Mouse (Mus musculus) heart, embryonic 16.5 days (tissue): Measurements from ENCODE around the gene Myo18a. TPM values are rescaled to one million over a fixed set of nuclear protein-coding genes. Genes with fewer than 3 reads are reported as not detected.
A peak's percentile ranks its signal among the peaks of the same experiment; 100 is the strongest.

Experiments
- ATAC-seq: fragments of 200-750 bp; cut with Nextera tagmentation; replicated peaks from 2 replicates; pipeline ENCODE4 v1.8.0; 2017; ENCODE audit warnings: moderate number of reproducible peaks; ENCODE audit not compliant: insufficient read depth, low FRiP score; ENCODE audit errors: extremely low read depth
- H3K27ac ChIP-seq: fragments of 300-500 bp; sonication (generic); 2 replicates; pipeline ENCODE4 v1.5.1; 2014; ENCODE audit warnings: mild to moderate bottlenecking, low read length, control low read depth, moderate library complexity
- H3K27me3 ChIP-seq: fragments of 300-500 bp; sonication (generic); 2 replicates; pipeline ENCODE4 v1.6.1; 2014; ENCODE audit warnings: low read length, mixed read lengths; ENCODE audit not compliant: control insufficient read depth, insufficient read depth
- H3K36me3 ChIP-seq: fragments of 300-500 bp; sonication (generic); 2 replicates; pipeline ENCODE4 v1.6.1; 2014; ENCODE audit not compliant: control insufficient read depth, insufficient read depth
- H3K4me1 ChIP-seq: fragments of 300-500 bp; sonication (generic); 2 replicates; pipeline ENCODE4 v1.6.1; 2014; ENCODE audit warnings: low read length, mixed read lengths; ENCODE audit not compliant: control insufficient read depth, insufficient read depth
- H3K4me2 ChIP-seq: fragments of 300-500 bp; sonication (generic); 2 replicates; pipeline ENCODE4 v1.6.1; 2014; ENCODE audit warnings: low read depth, mild to moderate bottlenecking, control low read depth, low read length
- H3K4me3 ChIP-seq: fragments of 300-500 bp; sonication (generic); 2 replicates; pipeline ENCODE4 v1.5.1; 2014; ENCODE audit warnings: mild to moderate bottlenecking, control low read depth, low read length
- H3K9ac ChIP-seq: fragments of 300-500 bp; sonication (generic); 2 replicates; pipeline ENCODE4 v1.6.1; 2014; ENCODE audit warnings: low read length, control low read depth
- H3K9me3 ChIP-seq: fragments of 300-500 bp; sonication (generic); replicated peaks from 2 replicates; pipeline ENCODE4 v1.6.1; 2016; ENCODE audit warnings: low read length; ENCODE audit not compliant: control insufficient read depth
- WGBS: fragments of 180-500 bp; shearing (Covaris S2); extraction: QIAGEN DNeasy Blood & Tissue Kit; methylation state at CpG from one replicate; pipeline ENCODE4 v1.1.7; 2014; 5-methylcytosine and 5-hydroxymethylcytosine counted together
- polyA plus RNA-seq: library from polyadenylated mRNA; unstranded; fragments of >200 nt; fragmentation: Nextera tagmentation; extraction: Ambion mirVana; gene quantifications from 2 replicates; pipeline ENCODE4 v1.2.1, GENCODE M21; 2015

Gene Myo18a
- polyA plus RNA-seq, 1 experiment from 2014 or later: 104 TPM

- Histone ChIP-seq H3K9ac (no peak overlapping the region), H3K36me3 (peaks cover 67% of the 10 kb centered on the region), H3K27ac (no peak overlapping the region), H3K4me3 (no peak overlapping the region), H3K4me1 (peaks cover 17% of the 10 kb centered on the region), H3K4me2 (no peak overlapping the region), H3K27me3 (no peaks in the 10 kb centered on the region), H3K9me3 (no peaks in the 10 kb centered on the region)
- WGBS: 23% methylated on average over 8 of the region's 8 CpGs
- ATAC-seq: no peak
These were observed 58.6 kb downstream of the Myo18a start for GRCm38 (mm10) chr11:77821648-77822047.

- no peaks in the 10 kb centered on the region for H3K9me3 ChIP-seq
- no peak for ATAC-seq
- H3K4me3 ChIP-seq: no peak overlapping the region
These were observed 59.7 kb downstream of the Myo18a start for GRCm38 (mm10) chr11:77822781-77823180.

GRCm38 (mm10) chr11:77825853-77826252, 62.8 kb downstream of the Myo18a start:
- no peak overlapping the region for H3K4me2 ChIP-seq
- ATAC-seq: no peak
- no peaks in the 10 kb centered on the region for H3K27me3 ChIP-seq
- H3K36me3 ChIP-seq: peaks cover 62% of the 10 kb centered on the region
- H3K4me1 ChIP-seq: peaks cover 12% of the 10 kb centered on the region
- H3K9ac ChIP-seq: no peak overlapping the region
- H3K4me3 ChIP-seq: no peak overlapping the region
- no peaks in the 10 kb centered on the region for H3K9me3 ChIP-seq
- 0 out of 2 replicates have a peak overlapping the region, but pooled peaks have one; percentile 25 for H3K27ac ChIP-seq
- 13% methylated on average over 5 of the region's 5 CpGs for WGBS

More at GRCm38 (mm10) chr11:77822781-77823180, 59.7 kb downstream of the Myo18a start:
- Histone ChIP-seq H3K9ac (no peak overlapping the region), H3K27ac (no peak overlapping the region), H3K4me1 (peaks cover 12% of the 10 kb centered on the region), H3K27me3 (no peaks in the 10 kb centered on the region), H3K36me3 (peaks cover 72% of the 10 kb centered on the region), H3K4me2 (no peak overlapping the region)
- 25% methylated on average over 7 of the region's 7 CpGs for WGBS

- Histone ChIP-seq H3K27me3 (no peaks in the 10 kb centered on the region), H3K27ac (0 out of 2 replicates have a peak overlapping the region, but pooled peaks have one; percentile 25), H3K9ac (no peak overlapping the region)
These were observed 63.3 kb downstream of the Myo18a start for GRCm38 (mm10) chr11:77826311-77826710.

GRCm38 (mm10) chr11:77827241-77827995, 64.4 kb downstream of the Myo18a start:
- no peak for ATAC-seq
- H3K4me3 ChIP-seq: no peak overlapping the region
- H3K4me2 ChIP-seq: no peak overlapping the region
- no peaks in the 10 kb centered on the region for H3K9me3 ChIP-seq
- peaks cover 12% of the 10 kb centered on the region for H3K4me1 ChIP-seq
- peaks cover 65% of the 10 kb centered on the region for H3K36me3 ChIP-seq
- H3K27me3 ChIP-seq: no peaks in the 10 kb centered on the region
- no peak overlapping the region for H3K9ac ChIP-seq
- WGBS: 58% methylated on average over 18 of the region's 18 CpGs
- no peak overlapping the region for H3K27ac ChIP-seq

More at GRCm38 (mm10) chr11:77826311-77826710, 63.3 kb downstream of the Myo18a start:
- H3K4me2 ChIP-seq: no peak overlapping the region
- no peak overlapping the region for H3K4me3 ChIP-seq
- ATAC-seq: no peak
- H3K4me1 ChIP-seq: peaks cover 12% of the 10 kb centered on the region
- no peaks in the 10 kb centered on the region for H3K9me3 ChIP-seq
- H3K36me3 ChIP-seq: peaks cover 58% of the 10 kb centered on the region
- 37% methylated on average over 3 of the region's 3 CpGs for WGBS

GRCm38 (mm10) chr11:77828163-77828562, 65.1 kb downstream of the Myo18a start:
- H3K9me3 ChIP-seq: no peaks in the 10 kb centered on the region
- H3K4me1 ChIP-seq: peaks cover 12% of the 10 kb centered on the region
- H3K4me3 ChIP-seq: no peak overlapping the region
- peaks cover 68% of the 10 kb centered on the region for H3K36me3 ChIP-seq
- ATAC-seq: no peak
- no peak overlapping the region for H3K9ac ChIP-seq
- no peak overlapping the region for H3K4me2 ChIP-seq
- no peak overlapping the region for H3K27ac ChIP-seq
- WGBS: 89% methylated on average over 5 of the region's 5 CpGs
- no peaks in the 10 kb centered on the region for H3K27me3 ChIP-seq

- H3K4me3 ChIP-seq: no peak overlapping the region
- whole genome bisulfite sequencing: 78% methylated on average over 23 of the region's 23 CpGs
- no peak overlapping the region for H3K27ac ChIP-seq
- ATAC-seq: no peak
- no peaks in the 10 kb centered on the region for H3K27me3 ChIP-seq
- no peak overlapping the region for H3K4me2 ChIP-seq
- H3K36me3 ChIP-seq: peaks cover 60% of the 10 kb centered on the region
- no peaks in the 10 kb centered on the region for H3K9me3 ChIP-seq
- no peak overlapping the region for H3K9ac ChIP-seq
- H3K4me1 ChIP-seq: peaks cover 12% of the 10 kb centered on the region
These were observed 66.2 kb downstream of the Myo18a start for GRCm38 (mm10) chr11:77829043-77829841.

- no peaks in the 10 kb centered on the region for H3K9me3 ChIP-seq
- peaks cover 63% of the 10 kb centered on the region for H3K36me3 ChIP-seq
- no peak overlapping the region for H3K27ac ChIP-seq
- no peak overlapping the region for H3K4me2 ChIP-seq
- ATAC-seq: no peak
- peaks cover 7% of the 10 kb centered on the region for H3K4me1 ChIP-seq
- no peaks in the 10 kb centered on the region for H3K27me3 ChIP-seq
- WGBS: 63% methylated on average over 7 of the region's 7 CpGs
- H3K4me3 ChIP-seq: no peak overlapping the region
- H3K9ac ChIP-seq: no peak overlapping the region
These were observed 67.8 kb downstream of the Myo18a start for GRCm38 (mm10) chr11:77830875-77831274.

- no peak overlapping the region for H3K4me3 ChIP-seq
- 77% methylated on average over 4 of the region's 4 CpGs for WGBS
- H3K4me1 ChIP-seq: peaks cover 10% of the 10 kb centered on the region
- H3K9me3 ChIP-seq: no peaks in the 10 kb centered on the region
- H3K9ac ChIP-seq: no peak overlapping the region
- H3K27me3 ChIP-seq: no peaks in the 10 kb centered on the region
- H3K27ac ChIP-seq: no peak overlapping the region
- H3K4me2 ChIP-seq: no peak overlapping the region
- ATAC-seq: no peak
- H3K36me3 ChIP-seq: peaks cover 67% of the 10 kb centered on the region
These were observed 69.5 kb downstream of the Myo18a start for GRCm38 (mm10) chr11:77832541-77832940.
